In the genomic region with DNA sequence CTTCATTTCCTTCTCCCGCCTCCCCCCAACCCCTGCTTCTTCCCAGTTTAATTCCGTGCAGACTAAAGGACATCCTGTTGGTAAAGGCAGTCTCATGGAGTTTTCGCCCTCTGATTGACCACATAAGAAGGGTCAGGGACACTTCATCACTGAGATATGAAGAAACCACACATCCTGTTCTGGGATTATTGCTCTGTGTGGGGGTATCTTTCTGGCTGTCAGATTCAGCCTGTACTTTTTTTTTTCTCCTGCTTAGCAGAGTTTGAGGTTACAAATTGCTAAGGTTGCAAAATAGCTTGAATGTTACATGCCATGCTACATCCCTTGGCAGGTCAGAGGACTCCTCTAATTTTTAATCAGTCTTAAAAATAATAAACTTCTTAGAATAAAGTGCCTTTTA, we compare ENCODE assay signal across 34 mouse cellular contexts. TPM values are rescaled to one million over a fixed set of nuclear protein-coding genes. Genes with fewer than 3 reads are reported as not detected.
A peak's percentile ranks its signal among the peaks of the same experiment; 100 is the strongest.
DNase-seq lines count a peak whose midpoint lies in the region; ATAC-seq and TF ChIP-seq lines count a peak whose summit lies in the region.
"Had no signal": no experiment of that assay in that cellular context is flagged by ENCODE, and none has a peak within 500 bp of the region (broad histone marks: within the 10 kb centered on the region; RNA-seq: fewer than 3 reads in every experiment).

No protein-coding gene starts in this region.

- TF ChIP-seq CTCF in liver, postnatal 0 days (IDR thresholded peaks at IDR 0.05; ENCODE audit: low read depth), result no peak
- TF ChIP-seq CTCF in intestine, postnatal 0 days (IDR thresholded peaks at IDR 0.05; ENCODE audit: low read depth), result no peak

- peak; percentile 23; the same call in 1 of the 2 replicates for TF ChIP-seq EP300 in liver, postnatal 0 days (IDR thresholded peaks at IDR 0.05; ENCODE audit: low read depth)

- H3K36me3 ChIP-seq in liver, postnatal 0 days (replicated peaks; ENCODE audit: insufficient read depth, low read length), result no peaks in the 10 kb centered on the region
- H3K36me3 ChIP-seq in intestine, postnatal 0 days (ENCODE audit: control insufficient read depth, insufficient read depth), result no peaks in the 10 kb centered on the region
- H3K36me3 ChIP-seq: embryonic facial prominence, embryonic 15.5 days; forebrain, embryonic 10.5 days; G1E; heart, embryonic 15.5 days; limb, embryonic 12.5 days; liver, embryonic 15.5 days; midbrain, embryonic 10.5 days had no signal

- ATAC-seq in liver, postnatal 0 days, result 0 out of 2 replicates have a peak, but pooled peaks have one; percentile 21
- peak; percentile 53 for ATAC-seq in granulocyte monocyte progenitor cell, adult 5-6 weeks (replicated peaks; ENCODE audit: poor library complexity, severe bottlenecking)
- no peak for ATAC-seq in intestine, postnatal 0 days
- ATAC-seq: forebrain, embryonic 16.5 days; inflammation-experienced regulatory T-cells, adult 6 months had no signal

- peak; percentile 13 for DNase-seq in heart, adult 11 months
- no peak for DNase-seq in heart, postnatal 14 days
- DNase-seq in liver, postnatal 0 days, result no peak
- DNase-seq in liver, result no peak
- peak; percentile 17 for DNase-seq in Muller cell, postnatal 12 days (ENCODE audit: inconsistent ontology term)
- DNase-seq in thymus, postnatal 10 days (ENCODE audit: low spot score in 2 of 2), result no peak
- DNase-seq: adrenal gland, postnatal 25 days; cerebellum, adult 8-10 months; gastrocnemius, postnatal 10 days; heart, adult 18-20 months; heart, postnatal 4 days; kidney, adult 2 months; kidney, postnatal 10 days; right cerebral cortex, postnatal 14 days; spleen, adult 18-20 months had no signal

- H3K9me3 ChIP-seq in liver, postnatal 0 days (ENCODE audit: low read length), result no peaks in the 10 kb centered on the region
- H3K9me3 ChIP-seq in intestine, postnatal 0 days (ENCODE audit: control insufficient read depth), result no peaks in the 10 kb centered on the region
- H3K9me3 ChIP-seq: embryonic facial prominence, embryonic 15.5 days; forebrain, embryonic 10.5 days; G1E; heart, embryonic 15.5 days; limb, embryonic 12.5 days; liver, embryonic 15.5 days; midbrain, embryonic 10.5 days had no signal

- intact Hi-C loops in heart, postnatal 14 days (cut with DNase I), result no loop called here

- H3K27me3 ChIP-seq in liver, postnatal 0 days (ENCODE audit: insufficient read depth, low read length), result no peaks in the 10 kb centered on the region
- no peaks in the 10 kb centered on the region for H3K27me3 ChIP-seq in intestine, postnatal 0 days (replicated peaks; ENCODE audit: control insufficient read depth, insufficient read depth, low read length)
- H3K27me3 ChIP-seq: CH12.LX; embryonic facial prominence, embryonic 15.5 days; heart, embryonic 15.5 days; limb, embryonic 12.5 days; liver, embryonic 15.5 days had no signal

- H3K9ac ChIP-seq in liver, postnatal 0 days (replicated peaks), result no peak overlapping the region
- no peak overlapping the region for H3K9ac ChIP-seq in intestine, postnatal 0 days (ENCODE audit: low read depth, low read length)
- H3K9ac ChIP-seq: embryonic facial prominence, embryonic 15.5 days; heart, embryonic 15.5 days; hindbrain, embryonic 14.5 days; limb, embryonic 12.5 days; liver, embryonic 15.5 days had no signal

- no peak overlapping the region for H3K4me2 ChIP-seq in liver, postnatal 0 days (ENCODE audit: low read depth, low read length)
- no peak overlapping the region for H3K4me2 ChIP-seq in intestine, postnatal 0 days (replicated peaks; ENCODE audit: low read depth)
- H3K4me2 ChIP-seq: embryonic facial prominence, embryonic 15.5 days; heart, embryonic 15.5 days; hindbrain, embryonic 14.5 days; limb, embryonic 12.5 days; liver, embryonic 15.5 days had no signal

- H3K4me1 ChIP-seq in liver, postnatal 0 days (ENCODE audit: insufficient read depth), result no peaks in the 10 kb centered on the region
- no peaks in the 10 kb centered on the region for H3K4me1 ChIP-seq in intestine, postnatal 0 days (replicated peaks; ENCODE audit: control insufficient read depth, insufficient read depth, low read length)
- H3K4me1 ChIP-seq: embryonic facial prominence, embryonic 15.5 days; limb, embryonic 12.5 days; liver, embryonic 15.5 days had no signal

- H3K4me3 ChIP-seq in liver, postnatal 0 days (ENCODE audit: low read depth, low read length), result no peak overlapping the region
- no peak overlapping the region for H3K4me3 ChIP-seq in intestine, postnatal 0 days (ENCODE audit: low read depth, low read length)
- H3K4me3 ChIP-seq: embryonic facial prominence, embryonic 15.5 days; forebrain, embryonic 10.5 days; heart, embryonic 15.5 days; limb, embryonic 12.5 days; liver, embryonic 15.5 days; midbrain, embryonic 10.5 days had no signal

- no peak overlapping the region; the same call in 1 of the 2 replicates for H3K27ac ChIP-seq in liver, postnatal 0 days (ENCODE audit: low read depth)
- H3K27ac ChIP-seq in intestine, postnatal 0 days (ENCODE audit: low read depth, low read length), result no peak overlapping the region
- H3K27ac ChIP-seq: embryonic facial prominence, embryonic 15.5 days; forebrain, embryonic 10.5 days; heart, embryonic 15.5 days; hindbrain, embryonic 14.5 days; limb, embryonic 12.5 days; liver, embryonic 15.5 days; macrophage; midbrain, embryonic 10.5 days had no signal

- 42% methylated on average over 3 of the region's 3 CpGs for WGBS in liver, postnatal 0 days (ENCODE audit: insufficient replicate concordance)
- 70% methylated on average over 3 of the region's 3 CpGs for WGBS in intestine, postnatal 0 days

RNA-seq across cellular contexts. Expression of a gene that starts 6.6 kb away (rescaled TPM):
- total RNA-seq in heart, postnatal 14 days (2021), result not detected
- polyA plus RNA-seq in liver, postnatal 0 days (2015; fragmentation: Nextera tagmentation; extraction: Ambion mirVana), result not detected in 2 replicates
- total RNA-seq in granulocyte monocyte progenitor cell, adult 5-6 weeks (2014; fragmentation: Nextera tagmentation), result not detected in 2 replicates
- not detected in 2 replicates for total RNA-seq in granulocyte monocyte progenitor cell, adult 5-6 weeks (2017)
- polyA plus RNA-seq in intestine, postnatal 0 days (2015; fragmentation: Nextera tagmentation; extraction: Ambion mirVana), result not detected in 2 replicates
- total RNA-seq: adrenal gland, postnatal 25 days; CH12.LX; G1E; gastrocnemius, postnatal 10 days; heart, adult 18-20 months; heart, postnatal 4 days; layer of hippocampus, adult 18-20 months; layer of hippocampus, postnatal 14 days had no signal
- polyA plus RNA-seq: brain, embryonic 14.5 days; embryonic facial prominence, embryonic 15.5 days; forebrain, embryonic 10.5 days; forebrain, embryonic 16.5 days; G1E; heart, embryonic 15.5 days; hindbrain, embryonic 14.5 days; inflammation-experienced regulatory T-cells, adult 6 months; kidney, adult 2 months; limb, embryonic 12.5 days; liver, embryonic 15.5 days; macrophage; midbrain, embryonic 10.5 days; neural tube, embryonic 11.5 days; thymus, postnatal 0 days had no signal

RNA-seq across cellular contexts. Expression of a gene that starts 7.0 kb away (rescaled TPM):
- total RNA-seq in heart, postnatal 14 days (2021), result not detected
- not detected in 2 replicates for polyA plus RNA-seq in liver, postnatal 0 days (2015; fragmentation: Nextera tagmentation; extraction: Ambion mirVana)
- not detected in 2 replicates for total RNA-seq in granulocyte monocyte progenitor cell, adult 5-6 weeks (2014; fragmentation: Nextera tagmentation)
- not detected in 2 replicates for total RNA-seq in granulocyte monocyte progenitor cell, adult 5-6 weeks (2017)
- polyA plus RNA-seq in intestine, postnatal 0 days (2015; fragmentation: Nextera tagmentation; extraction: Ambion mirVana), result not detected in 2 replicates
- total RNA-seq: adrenal gland, postnatal 25 days; CH12.LX; G1E; gastrocnemius, postnatal 10 days; heart, adult 18-20 months; heart, postnatal 4 days; layer of hippocampus, adult 18-20 months; layer of hippocampus, postnatal 14 days had no signal
- polyA plus RNA-seq: brain, embryonic 14.5 days; embryonic facial prominence, embryonic 15.5 days; forebrain, embryonic 10.5 days; forebrain, embryonic 16.5 days; G1E; heart, embryonic 15.5 days; hindbrain, embryonic 14.5 days; inflammation-experienced regulatory T-cells, adult 6 months; kidney, adult 2 months; limb, embryonic 12.5 days; liver, embryonic 15.5 days; macrophage; midbrain, embryonic 10.5 days; neural tube, embryonic 11.5 days; thymus, postnatal 0 days had no signal

RNA-seq across cellular contexts. Expression of a gene that starts 20.3 kb away (rescaled TPM):
- not detected for total RNA-seq in heart, postnatal 14 days (2021)
- not detected in 2 replicates for polyA plus RNA-seq in liver, postnatal 0 days (2015; fragmentation: Nextera tagmentation; extraction: Ambion mirVana)
- total RNA-seq in granulocyte monocyte progenitor cell, adult 5-6 weeks (2014; fragmentation: Nextera tagmentation), result not detected in 2 replicates
- total RNA-seq in granulocyte monocyte progenitor cell, adult 5-6 weeks (2017), result not detected in 2 replicates
- polyA plus RNA-seq in intestine, postnatal 0 days (2015; fragmentation: Nextera tagmentation; extraction: Ambion mirVana), result not detected in 2 replicates
- total RNA-seq: adrenal gland, postnatal 25 days; CH12.LX; G1E; gastrocnemius, postnatal 10 days; heart, adult 18-20 months; heart, postnatal 4 days; layer of hippocampus, adult 18-20 months; layer of hippocampus, postnatal 14 days had no signal
- polyA plus RNA-seq: brain, embryonic 14.5 days; embryonic facial prominence, embryonic 15.5 days; forebrain, embryonic 10.5 days; forebrain, embryonic 16.5 days; G1E; heart, embryonic 15.5 days; hindbrain, embryonic 14.5 days; inflammation-experienced regulatory T-cells, adult 6 months; kidney, adult 2 months; limb, embryonic 12.5 days; liver, embryonic 15.5 days; macrophage; midbrain, embryonic 10.5 days; neural tube, embryonic 11.5 days; thymus, postnatal 0 days had no signal

RNA-seq across cellular contexts. Expression of a gene that starts 55.5 kb away (rescaled TPM):
- total RNA-seq in heart, postnatal 14 days (2021), result under 1 TPM; 0.38 to 0.44 TPM
- polyA plus RNA-seq in liver, postnatal 0 days (2015; fragmentation: Nextera tagmentation; extraction: Ambion mirVana), result not detected in 2 replicates
- total RNA-seq in granulocyte monocyte progenitor cell, adult 5-6 weeks (2014; fragmentation: Nextera tagmentation), result not detected in 2 replicates
- total RNA-seq in granulocyte monocyte progenitor cell, adult 5-6 weeks (2017), result not detected in 2 replicates
- 0.39 TPM in 1 of 2 replicates, not detected in the other for polyA plus RNA-seq in intestine, postnatal 0 days (2015; fragmentation: Nextera tagmentation; extraction: Ambion mirVana)
- total RNA-seq: CH12.LX; gastrocnemius, postnatal 10 days; layer of hippocampus, adult 18-20 months; layer of hippocampus, postnatal 14 days had no signal
- polyA plus RNA-seq: brain, embryonic 14.5 days; embryonic facial prominence, embryonic 15.5 days; forebrain, embryonic 10.5 days; G1E; hindbrain, embryonic 14.5 days; limb, embryonic 12.5 days; liver, embryonic 15.5 days; macrophage; midbrain, embryonic 10.5 days; neural tube, embryonic 11.5 days had no signal

RNA-seq across cellular contexts. Expression of a gene that starts 58.5 kb away (rescaled TPM):
- not detected for total RNA-seq in heart, postnatal 14 days (2021)
- not detected in 2 replicates for polyA plus RNA-seq in liver, postnatal 0 days (2015; fragmentation: Nextera tagmentation; extraction: Ambion mirVana)
- not detected in 2 replicates for total RNA-seq in granulocyte monocyte progenitor cell, adult 5-6 weeks (2014; fragmentation: Nextera tagmentation)
- total RNA-seq in granulocyte monocyte progenitor cell, adult 5-6 weeks (2017), result not detected in 2 replicates
- polyA plus RNA-seq in intestine, postnatal 0 days (2015; fragmentation: Nextera tagmentation; extraction: Ambion mirVana), result not detected in 2 replicates
- total RNA-seq: adrenal gland, postnatal 25 days; CH12.LX; G1E; gastrocnemius, postnatal 10 days; heart, adult 18-20 months; heart, postnatal 4 days; layer of hippocampus, adult 18-20 months; layer of hippocampus, postnatal 14 days had no signal
- polyA plus RNA-seq: brain, embryonic 14.5 days; embryonic facial prominence, embryonic 15.5 days; forebrain, embryonic 10.5 days; forebrain, embryonic 16.5 days; G1E; heart, embryonic 15.5 days; hindbrain, embryonic 14.5 days; inflammation-experienced regulatory T-cells, adult 6 months; kidney, adult 2 months; limb, embryonic 12.5 days; liver, embryonic 15.5 days; macrophage; midbrain, embryonic 10.5 days; neural tube, embryonic 11.5 days; thymus, postnatal 0 days had no signal

Comparison
In these comparisons a context has a peak if more than half of its experiments do, and no peak if none do; other contexts are left out.
1. DNase-seq: peak in heart, adult 11 months (single experiment) and Muller cell, postnatal 12 days (single experiment); none in heart, postnatal 14 days (0 of 2), liver, postnatal 0 days (single experiment), liver (single experiment) and thymus, postnatal 10 days (0 of 2).